Mouse (Mus musculus): ENCODE results near the gene H3f3a. TPM values are rescaled to one million over a fixed set of nuclear protein-coding genes. Genes with fewer than 3 reads are reported as not detected.
"Not testable (repeated sequence)": the region's sequence is repeated elsewhere in the genome, so short reads cannot be mapped to it uniquely, and the experiment has no call there.

H3f3a gene
- polyA plus RNA-seq, 1 experiment from 2014 or later, result 1,306 TPM

- Histone ChIP-seq H3K36me3 (replicated peaks; ENCODE audit: insufficient read depth, low read length) (no peaks in the 10 kb centered on the region), H3K27me3 (ENCODE audit: insufficient read depth, low read length) (no peaks in the 10 kb centered on the region), H3K4me3 (ENCODE audit: low read depth, low read length) (peak overlapping the region; percentile 48), H3K9ac (replicated peaks) (peak overlapping the region; percentile 64), H3K4me1 (ENCODE audit: insufficient read depth) (peaks cover 47% of the 10 kb centered on the region), H3K9me3 (ENCODE audit: low read length) (no peaks in the 10 kb centered on the region), H3K4me2 (ENCODE audit: low read depth, low read length) (peak overlapping the region; percentile 76), H3K27ac (ENCODE audit: low read depth) (peak overlapping the region; percentile 95)
- ATAC-seq (peak; percentile 5; the same call in 1 of the 2 replicates), DNase-seq (peak; percentile 72)
- WGBS (ENCODE audit: insufficient replicate concordance), result 9% methylated on average over 11 of the region's 11 CpGs
- TF ChIP-seq CTCF (IDR thresholded peaks at IDR 0.05; ENCODE audit: low read depth) (no peak), EP300 (IDR thresholded peaks at IDR 0.05; ENCODE audit: low read depth) (no peak; the same call in 1 of the 2 replicates)
These were observed 34.9 kb upstream of the H3f3a start for GRCm38 (mm10) chr1:180848511-180849241.

GRCm38 (mm10) chr1:180848114-180848510, 34.4 kb upstream of the H3f3a start:
- Histone ChIP-seq H3K36me3 (replicated peaks; ENCODE audit: insufficient read depth, low read length) (no peaks in the 10 kb centered on the region), H3K4me2 (ENCODE audit: low read depth, low read length) (peak overlapping the region; percentile 76), H3K4me1 (ENCODE audit: insufficient read depth) (peaks cover 43% of the 10 kb centered on the region), H3K27me3 (ENCODE audit: insufficient read depth, low read length) (no peaks in the 10 kb centered on the region), H3K4me3 (ENCODE audit: low read depth, low read length) (peak overlapping the region; percentile 48), H3K27ac (ENCODE audit: low read depth) (peak overlapping the region; percentile 95), H3K9me3 (ENCODE audit: low read length) (no peaks in the 10 kb centered on the region), H3K9ac (replicated peaks) (peak overlapping the region; percentile 64)
- TF ChIP-seq EP300 (IDR thresholded peaks at IDR 0.05; ENCODE audit: low read depth) (peak; percentile 34; the same call in 1 of the 2 replicates), CTCF (IDR thresholded peaks at IDR 0.05; ENCODE audit: low read depth) (no peak)
- DNase-seq, result peak; percentile 69
- WGBS (ENCODE audit: insufficient replicate concordance), result 1% methylated on average over 9 of the region's 9 CpGs
- peak; percentile 21 for ATAC-seq

- no peak for ATAC-seq
- Histone ChIP-seq H3K9me3 (ENCODE audit: low read length) (no peaks in the 10 kb centered on the region), H3K4me3 (ENCODE audit: low read depth, low read length) (no peak overlapping the region), H3K4me2 (ENCODE audit: low read depth, low read length) (no peak overlapping the region), H3K27ac (ENCODE audit: low read depth) (no peak overlapping the region), H3K9ac (replicated peaks) (no peak overlapping the region), H3K27me3 (ENCODE audit: insufficient read depth, low read length) (no peaks in the 10 kb centered on the region), H3K4me1 (ENCODE audit: insufficient read depth) (no peaks in the 10 kb centered on the region), H3K36me3 (replicated peaks; ENCODE audit: insufficient read depth, low read length) (no peaks in the 10 kb centered on the region)
- WGBS (ENCODE audit: insufficient replicate concordance), result 85% methylated on average over 8 of the region's 8 CpGs
- DNase-seq, result no peak
- TF ChIP-seq CTCF (IDR thresholded peaks at IDR 0.05; ENCODE audit: low read depth) (no peak), EP300 (IDR thresholded peaks at IDR 0.05; ENCODE audit: low read depth) (no peak)
These were observed 28.0 kb upstream of the H3f3a start for GRCm38 (mm10) chr1:180841561-180842300.

GRCm38 (mm10) chr1:180839201-180839910, 25.6 kb upstream of the H3f3a start:
- no peaks in the 10 kb centered on the region for H3K9me3 ChIP-seq (ENCODE audit: low read length)
- no peak overlapping the region for H3K4me2 ChIP-seq (ENCODE audit: low read depth, low read length)
- no peak for DNase-seq
- TF ChIP-seq EP300 (IDR thresholded peaks at IDR 0.05; ENCODE audit: low read depth), result no peak
- TF ChIP-seq CTCF (IDR thresholded peaks at IDR 0.05; ENCODE audit: low read depth), result no peak
- no peaks in the 10 kb centered on the region for H3K36me3 ChIP-seq (replicated peaks; ENCODE audit: insufficient read depth, low read length)
- H3K4me1 ChIP-seq (ENCODE audit: insufficient read depth), result peaks cover 4% of the 10 kb centered on the region; the same call in 1 of the 2 replicates
- H3K4me3 ChIP-seq (ENCODE audit: low read depth, low read length), result no peak overlapping the region
- no peak overlapping the region for H3K27ac ChIP-seq (ENCODE audit: low read depth)
- no peak overlapping the region for H3K9ac ChIP-seq (replicated peaks)
- WGBS (ENCODE audit: insufficient replicate concordance), result 73% methylated on average over 8 of the region's 8 CpGs
- no peaks in the 10 kb centered on the region for H3K27me3 ChIP-seq (ENCODE audit: insufficient read depth, low read length)
- no peak for ATAC-seq

- H3K4me3 ChIP-seq (ENCODE audit: low read depth, low read length), result no peak overlapping the region
- peaks cover 4% of the 10 kb centered on the region; the same call in 1 of the 2 replicates for H3K4me1 ChIP-seq (ENCODE audit: insufficient read depth)
- H3K4me2 ChIP-seq (ENCODE audit: low read depth, low read length), result no peak overlapping the region
- DNase-seq (no peak), ATAC-seq (no peak)
- H3K9me3 ChIP-seq (ENCODE audit: low read length), result no peaks in the 10 kb centered on the region
- no peaks in the 10 kb centered on the region for H3K36me3 ChIP-seq (replicated peaks; ENCODE audit: insufficient read depth, low read length)
- no peak overlapping the region for H3K9ac ChIP-seq (replicated peaks)
- H3K27me3 ChIP-seq (ENCODE audit: insufficient read depth, low read length), result no peaks in the 10 kb centered on the region
- no peak overlapping the region for H3K27ac ChIP-seq (ENCODE audit: low read depth)
- 69% methylated on average over 6 of the region's 6 CpGs for WGBS (ENCODE audit: insufficient replicate concordance)
- TF ChIP-seq CTCF (IDR thresholded peaks at IDR 0.05; ENCODE audit: low read depth) (no peak), EP300 (IDR thresholded peaks at IDR 0.05; ENCODE audit: low read depth) (no peak)
These were observed 24.3 kb upstream of the H3f3a start for GRCm38 (mm10) chr1:180838014-180838413.

- Histone ChIP-seq H3K4me3 (ENCODE audit: low read depth, low read length) (no peak overlapping the region), H3K27me3 (ENCODE audit: insufficient read depth, low read length) (no peaks in the 10 kb centered on the region), H3K9ac (replicated peaks) (no peak overlapping the region), H3K27ac (ENCODE audit: low read depth) (no peak overlapping the region), H3K36me3 (replicated peaks; ENCODE audit: insufficient read depth, low read length) (no peaks in the 10 kb centered on the region), H3K4me1 (ENCODE audit: insufficient read depth) (peaks cover 4% of the 10 kb centered on the region; the same call in 1 of the 2 replicates), H3K4me2 (ENCODE audit: low read depth, low read length) (no peak overlapping the region), H3K9me3 (ENCODE audit: low read length) (no peaks in the 10 kb centered on the region)
- no peak for ATAC-seq
- no peak for TF ChIP-seq EP300 (IDR thresholded peaks at IDR 0.05; ENCODE audit: low read depth)
- TF ChIP-seq CTCF (IDR thresholded peaks at IDR 0.05; ENCODE audit: low read depth), result no peak
- WGBS (ENCODE audit: insufficient replicate concordance), result 78% methylated on average over 5 of the region's 5 CpGs
- DNase-seq, result no peak
These were observed 23.4 kb upstream of the H3f3a start for GRCm38 (mm10) chr1:180837186-180837585.

- not testable (repeated sequence) for H3K9me3 ChIP-seq (ENCODE audit: low read length); ATAC-seq; H3K36me3 ChIP-seq (replicated peaks; ENCODE audit: insufficient read depth, low read length); H3K27ac ChIP-seq (ENCODE audit: low read depth); H3K27me3 ChIP-seq (ENCODE audit: insufficient read depth, low read length); H3K4me1 ChIP-seq (ENCODE audit: insufficient read depth); DNase-seq; H3K9ac ChIP-seq (replicated peaks); H3K4me3 ChIP-seq (ENCODE audit: low read depth, low read length); H3K4me2 ChIP-seq (ENCODE audit: low read depth, low read length)
- WGBS (ENCODE audit: insufficient replicate concordance), result 92% methylated on average over 5 of the region's 8 CpGs
These were observed 22.7 kb upstream of the H3f3a start for GRCm38 (mm10) chr1:180836467-180836866.
